Mouse (Mus musculus): ENCODE results near the gene Slc6a11. TPM values are rescaled to one million over a fixed set of nuclear protein-coding genes. Genes with fewer than 3 reads are reported as not detected.

Gene Slc6a11
- 10.7 and 16.4 TPM in 2 replicates for polyA plus RNA-seq (2015; fragmentation: Nextera tagmentation; extraction: Ambion mirVana)

- peak within 1 kb of the TSS; percentile 66 for H3K9ac ChIP-seq (replicated peaks)
- ATAC-seq (replicated peaks), result peak; percentile 57
- H3K27me3 ChIP-seq, result peaks cover 7% of the 10 kb centered on the region; the same call in 1 of the 2 replicates
- H3K27ac ChIP-seq (replicated peaks), result no peak within 1 kb of the TSS
- H3K9me3 ChIP-seq, result no peaks in the 10 kb centered on the region
- peak within 1 kb of the TSS; percentile 97 for H3K4me2 ChIP-seq (replicated peaks)
- no peaks in the 10 kb centered on the region for H3K36me3 ChIP-seq
- peak within 1 kb of the TSS; percentile 69 for H3K4me3 ChIP-seq
- WGBS, result 2% methylated on average over 74 of the region's 76 CpGs
- peaks cover 11% of the 10 kb centered on the region for H3K4me1 ChIP-seq
Observed at GRCm38 (mm10) chr6:114131122-114131872, at the start of gene Slc6a11. Slc6a11 (plus strand) TSS chr6:114131241.

GRCm38 (mm10) chr6:114087106-114087505, 43.9 kb upstream of the Slc6a11 start:
- H3K36me3 ChIP-seq, result no peaks in the 10 kb centered on the region

GRCm38 (mm10) chr6:114089626-114090025, 41.4 kb upstream of the Slc6a11 start:
- Histone ChIP-seq H3K4me3 (no peak overlapping the region), H3K9ac (replicated peaks) (no peak overlapping the region), H3K27ac (replicated peaks) (no peak overlapping the region), H3K27me3 (peaks cover 11% of the 10 kb centered on the region), H3K9me3 (no peaks in the 10 kb centered on the region), H3K4me2 (replicated peaks) (no peak overlapping the region), H3K4me1 (peaks cover 7% of the 10 kb centered on the region; the same call in 1 of the 2 replicates), H3K36me3 (no peaks in the 10 kb centered on the region)
- peak; percentile 50 for ATAC-seq (replicated peaks)
- 11% methylated on average over 5 of the region's 5 CpGs for WGBS

More at GRCm38 (mm10) chr6:114087106-114087505, 43.9 kb upstream of the Slc6a11 start:
- peaks cover 11% of the 10 kb centered on the region for H3K27me3 ChIP-seq
- H3K27ac ChIP-seq (replicated peaks), result no peak overlapping the region
- H3K9me3 ChIP-seq, result no peaks in the 10 kb centered on the region
- H3K4me2 ChIP-seq (replicated peaks), result no peak overlapping the region
- H3K4me1 ChIP-seq, result no peaks in the 10 kb centered on the region
- WGBS, result 27% methylated on average over 7 of the region's 7 CpGs
- H3K4me3 ChIP-seq, result no peak overlapping the region
- no peak for ATAC-seq (replicated peaks)
- no peak overlapping the region for H3K9ac ChIP-seq (replicated peaks)

GRCm38 (mm10) chr6:114092216-114092615, 38.8 kb upstream of the Slc6a11 start:
- no peak overlapping the region for H3K27ac ChIP-seq (replicated peaks)
- H3K27me3 ChIP-seq, result peaks cover 11% of the 10 kb centered on the region
- H3K4me3 ChIP-seq, result no peak overlapping the region
- no peak overlapping the region for H3K4me2 ChIP-seq (replicated peaks)
- no peaks in the 10 kb centered on the region for H3K36me3 ChIP-seq
- H3K9me3 ChIP-seq, result no peaks in the 10 kb centered on the region
- ATAC-seq (replicated peaks), result no peak
- H3K4me1 ChIP-seq, result peaks cover 7% of the 10 kb centered on the region; the same call in 1 of the 2 replicates
- H3K9ac ChIP-seq (replicated peaks), result no peak overlapping the region
- WGBS, result 31% methylated on average over 9 of the region's 9 CpGs

- 34% methylated on average over 16 of the region's 16 CpGs for WGBS
- no peak overlapping the region for H3K4me3 ChIP-seq
- no peaks in the 10 kb centered on the region for H3K36me3 ChIP-seq
- peaks cover 7% of the 10 kb centered on the region; the same call in 1 of the 2 replicates for H3K4me1 ChIP-seq
- H3K9me3 ChIP-seq, result no peaks in the 10 kb centered on the region
- 0 out of 2 replicates have a peak overlapping the region, but pooled peaks have one; percentile 8 for H3K27ac ChIP-seq (replicated peaks)
- peaks cover under 1% of the 10 kb centered on the region; the same call in 1 of the 2 replicates for H3K27me3 ChIP-seq
- peak; percentile 66 for ATAC-seq (replicated peaks)
- H3K4me2 ChIP-seq (replicated peaks), result no peak overlapping the region
- H3K9ac ChIP-seq (replicated peaks), result no peak overlapping the region
Observed at GRCm38 (mm10) chr6:114094251-114094650, 36.8 kb upstream of the Slc6a11 start.

- no peak overlapping the region for H3K4me2 ChIP-seq (replicated peaks)
- no peak overlapping the region for H3K9ac ChIP-seq (replicated peaks)
- peaks cover 7% of the 10 kb centered on the region; the same call in 1 of the 2 replicates for H3K4me1 ChIP-seq
- H3K4me3 ChIP-seq, result no peak overlapping the region
- no peaks in the 10 kb centered on the region for H3K36me3 ChIP-seq
- no peak for ATAC-seq (replicated peaks)
- 82% methylated on average over 6 of the region's 6 CpGs for WGBS
- no peaks in the 10 kb centered on the region for H3K9me3 ChIP-seq
- H3K27me3 ChIP-seq, result no peaks in the 10 kb centered on the region
- H3K27ac ChIP-seq (replicated peaks), result no peak overlapping the region
Observed at GRCm38 (mm10) chr6:114096574-114096973, 34.5 kb upstream of the Slc6a11 start.

- no peaks in the 10 kb centered on the region for H3K9me3 ChIP-seq
- H3K4me1 ChIP-seq, result peaks cover 13% of the 10 kb centered on the region
- WGBS, result 65% methylated on average over 8 of the region's 8 CpGs
- no peak overlapping the region for H3K4me2 ChIP-seq (replicated peaks)
- no peak overlapping the region for H3K27ac ChIP-seq (replicated peaks)
- 0 out of 2 replicates have a peak, but pooled peaks have one; percentile 48 for ATAC-seq (replicated peaks)
- H3K36me3 ChIP-seq, result no peaks in the 10 kb centered on the region
- H3K9ac ChIP-seq (replicated peaks), result no peak overlapping the region
- no peak overlapping the region for H3K4me3 ChIP-seq
- no peaks in the 10 kb centered on the region for H3K27me3 ChIP-seq
Observed at GRCm38 (mm10) chr6:114101923-114102322, 29.1 kb upstream of the Slc6a11 start.

- Histone ChIP-seq H3K4me1 (no peaks in the 10 kb centered on the region), H3K27ac (replicated peaks) (no peak overlapping the region), H3K27me3 (no peaks in the 10 kb centered on the region), H3K4me3 (no peak overlapping the region), H3K9ac (replicated peaks) (no peak overlapping the region), H3K9me3 (no peaks in the 10 kb centered on the region), H3K36me3 (no peaks in the 10 kb centered on the region), H3K4me2 (replicated peaks) (no peak overlapping the region)
- ATAC-seq (replicated peaks), result no peak
- WGBS, result 35% methylated on average over 5 of the region's 5 CpGs
Observed at GRCm38 (mm10) chr6:114119507-114119906, 11.5 kb upstream of the Slc6a11 start.

- H3K36me3 ChIP-seq, result no peaks in the 10 kb centered on the region
- no peak for ATAC-seq (replicated peaks)
- no peak overlapping the region for H3K4me2 ChIP-seq (replicated peaks)
- no peak overlapping the region for H3K9ac ChIP-seq (replicated peaks)
- H3K27me3 ChIP-seq, result peaks cover 3% of the 10 kb centered on the region; the same call in 1 of the 2 replicates
- H3K4me1 ChIP-seq, result no peaks in the 10 kb centered on the region
- H3K27ac ChIP-seq (replicated peaks), result no peak overlapping the region
- no peaks in the 10 kb centered on the region for H3K9me3 ChIP-seq
- 68% methylated on average over 5 of the region's 5 CpGs for WGBS
- no peak overlapping the region for H3K4me3 ChIP-seq
Observed at GRCm38 (mm10) chr6:114125530-114125929, 5.5 kb upstream of the Slc6a11 start.

GRCm38 (mm10) chr6:114132472-114132871, 1.4 kb downstream of the Slc6a11 start:
- Histone ChIP-seq H3K36me3 (no peaks in the 10 kb centered on the region), H3K4me2 (replicated peaks) (peak overlapping the region; percentile 14; the same call in 1 of the 2 replicates), H3K27me3 (peaks cover 7% of the 10 kb centered on the region; the same call in 1 of the 2 replicates), H3K9ac (replicated peaks) (no peak overlapping the region), H3K4me3 (0 out of 2 replicates have a peak overlapping the region, but pooled peaks have one; percentile 69), H3K27ac (replicated peaks) (no peak overlapping the region), H3K9me3 (no peaks in the 10 kb centered on the region), H3K4me1 (peaks cover 11% of the 10 kb centered on the region)
- WGBS, result 73% methylated on average over 3 of the region's 3 CpGs
- no peak for ATAC-seq (replicated peaks)

- Histone ChIP-seq H3K36me3 (no peaks in the 10 kb centered on the region), H3K27me3 (peaks cover 7% of the 10 kb centered on the region; the same call in 1 of the 2 replicates), H3K9me3 (no peaks in the 10 kb centered on the region), H3K9ac (replicated peaks) (no peak overlapping the region), H3K4me2 (replicated peaks) (no peak overlapping the region), H3K4me1 (peaks cover 11% of the 10 kb centered on the region), H3K4me3 (no peak overlapping the region), H3K27ac (replicated peaks) (no peak overlapping the region)
- ATAC-seq (replicated peaks), result no peak
- 75% methylated on average over 8 of the region's 8 CpGs for WGBS
Observed at GRCm38 (mm10) chr6:114132916-114133315, 1.9 kb downstream of the Slc6a11 start.

- Histone ChIP-seq H3K4me3 (no peak overlapping the region), H3K27ac (replicated peaks) (no peak overlapping the region), H3K9me3 (no peaks in the 10 kb centered on the region), H3K27me3 (no peaks in the 10 kb centered on the region), H3K4me2 (replicated peaks) (no peak overlapping the region), H3K4me1 (peaks cover 10% of the 10 kb centered on the region), H3K9ac (replicated peaks) (no peak overlapping the region), H3K36me3 (no peaks in the 10 kb centered on the region)
- ATAC-seq (replicated peaks), result no peak
- WGBS, result 87% methylated on average over 8 of the region's 8 CpGs
Observed at GRCm38 (mm10) chr6:114138970-114139369, 7.9 kb downstream of the Slc6a11 start.
